Mouse (Mus musculus): Measurements from ENCODE around the gene Kcna6.

GRCm38 (mm10) chr6:126739326-126740210 lies 906 bp downstream of the Kcna6 start:
- no peak for TF ChIP-seq USF1 (IDR thresholded peaks at IDR 0.05; ENCODE audit: low read depth)
- no peak for TF ChIP-seq CTCF (IDR thresholded peaks at IDR 0.05; ENCODE audit: control insufficient read depth, insufficient read depth, insufficient read length)
- no peak for TF ChIP-seq CEBPB (IDR thresholded peaks at IDR 0.05; ENCODE audit: low read depth)
- TF ChIP-seq MAX (IDR thresholded peaks at IDR 0.05): no peak
- no peak for TF ChIP-seq FOSL1 (IDR thresholded peaks at IDR 0.05; ENCODE audit: insufficient read depth, low read length, poor library complexity, severe bottlenecking)
- TF ChIP-seq MYOG (IDR thresholded peaks at IDR 0.05; ENCODE audit: control insufficient read depth, extremely low read depth, insufficient read length): no peak

Measured in C2C12 (cell line).